Mouse (Mus musculus): Measurements from ENCODE around the gene Rabggtb. TPM values are rescaled to one million over a fixed set of nuclear protein-coding genes. Genes with fewer than 3 reads are reported as not detected.
A peak's percentile ranks its signal among the peaks of the same experiment; 100 is the strongest.
"Not testable (repeated sequence)": the region's sequence is repeated elsewhere in the genome, so short reads cannot be mapped to it uniquely, and the experiment has no call there.

The Rabggtb gene
- polyA plus RNA-seq, 1 experiment from 2014 or later = 29.1 TPM

DNA sequence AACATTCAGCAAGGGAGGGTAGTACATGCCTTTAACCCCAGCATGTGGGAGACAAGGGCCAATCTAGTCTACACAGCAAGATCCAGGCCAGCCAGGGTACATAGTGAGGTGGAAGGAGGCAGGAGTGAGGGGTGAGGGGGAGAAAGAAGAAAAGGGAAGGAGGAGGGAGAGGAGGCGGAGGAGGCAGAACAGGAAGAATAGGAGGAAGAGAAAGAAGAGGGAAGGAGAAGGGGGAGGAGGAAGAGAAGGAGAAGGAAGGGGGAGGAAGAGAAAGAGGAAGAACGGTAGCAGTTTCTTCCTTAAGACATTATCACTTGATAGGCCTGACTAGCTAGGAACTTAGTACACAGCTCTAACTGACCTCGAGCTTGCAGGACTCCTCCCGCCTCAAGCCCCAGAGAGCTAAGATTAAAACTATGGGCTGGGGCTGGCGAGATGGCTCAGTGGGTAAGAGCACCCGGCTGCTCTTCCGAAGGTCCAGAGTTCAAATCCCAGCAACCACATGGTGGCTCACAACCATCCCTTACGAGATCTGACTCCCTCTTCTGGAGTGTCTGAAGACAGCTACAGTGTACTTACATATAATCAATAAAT lies 23.5 kb downstream of the Rabggtb start:
- H3K4me3 ChIP-seq (ENCODE audit: low read depth, low read length) = no peak overlapping the region
- WGBS (ENCODE audit: insufficient replicate concordance) = 47% methylated on average over 7 of the region's 8 CpGs
- no peaks in the 10 kb centered on the region for H3K36me3 ChIP-seq (ENCODE audit: control insufficient read depth, insufficient read depth)
- H3K9ac ChIP-seq (ENCODE audit: low read depth, low read length) = no peak overlapping the region
- no peak overlapping the region for H3K4me2 ChIP-seq (ENCODE audit: low read depth, low read length)
- H3K4me1 ChIP-seq (ENCODE audit: control insufficient read depth, low read depth, low read length) = peaks cover 13% of the 10 kb centered on the region
- ATAC-seq (ENCODE audit: low read depth) = no peak
- H3K27ac ChIP-seq (ENCODE audit: low read length) = no peak overlapping the region
- no peaks in the 10 kb centered on the region for H3K9me3 ChIP-seq (replicated peaks; ENCODE audit: control insufficient read depth, low read length)
- H3K27me3 ChIP-seq (ENCODE audit: control insufficient read depth, insufficient read depth, low read depth, low read length) = no peaks in the 10 kb centered on the region

DNA sequence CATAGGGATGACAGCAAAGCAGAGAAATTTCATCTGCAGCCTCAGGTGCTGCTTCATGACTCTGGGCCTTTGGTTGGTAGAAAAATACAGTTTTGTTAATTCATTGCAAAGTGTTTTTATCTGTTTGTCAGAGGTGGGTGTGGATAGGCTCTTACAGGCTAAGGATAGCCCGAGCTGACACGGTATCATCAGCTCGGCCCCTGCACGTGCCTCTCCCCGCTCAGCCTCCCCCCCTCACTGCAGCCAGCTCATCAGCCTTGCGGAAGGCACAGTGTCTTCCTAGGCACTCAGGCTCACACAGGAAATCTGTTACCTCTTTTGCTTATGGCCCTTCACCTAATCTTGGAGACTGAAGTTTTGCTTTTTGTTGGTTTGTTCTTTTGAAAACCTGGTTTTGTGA lies 24.7 kb downstream of the Rabggtb start:
- H3K27ac ChIP-seq (ENCODE audit: low read length) = no peak overlapping the region
- no peak overlapping the region for H3K4me2 ChIP-seq (ENCODE audit: low read depth, low read length)
- no peaks in the 10 kb centered on the region for H3K9me3 ChIP-seq (replicated peaks; ENCODE audit: control insufficient read depth, low read length)
- no peak overlapping the region; the same call in 1 of the 2 replicates for H3K9ac ChIP-seq (ENCODE audit: low read depth, low read length)
- peaks cover 13% of the 10 kb centered on the region for H3K4me1 ChIP-seq (ENCODE audit: control insufficient read depth, low read depth, low read length)
- no peak overlapping the region for H3K4me3 ChIP-seq (ENCODE audit: low read depth, low read length)
- WGBS (ENCODE audit: insufficient replicate concordance) = 26% methylated on average over 6 of the region's 6 CpGs
- no peaks in the 10 kb centered on the region for H3K27me3 ChIP-seq (ENCODE audit: control insufficient read depth, insufficient read depth, low read depth, low read length)
- ATAC-seq (ENCODE audit: low read depth) = peak; percentile 88
- H3K36me3 ChIP-seq (ENCODE audit: control insufficient read depth, insufficient read depth) = no peaks in the 10 kb centered on the region

DNA sequence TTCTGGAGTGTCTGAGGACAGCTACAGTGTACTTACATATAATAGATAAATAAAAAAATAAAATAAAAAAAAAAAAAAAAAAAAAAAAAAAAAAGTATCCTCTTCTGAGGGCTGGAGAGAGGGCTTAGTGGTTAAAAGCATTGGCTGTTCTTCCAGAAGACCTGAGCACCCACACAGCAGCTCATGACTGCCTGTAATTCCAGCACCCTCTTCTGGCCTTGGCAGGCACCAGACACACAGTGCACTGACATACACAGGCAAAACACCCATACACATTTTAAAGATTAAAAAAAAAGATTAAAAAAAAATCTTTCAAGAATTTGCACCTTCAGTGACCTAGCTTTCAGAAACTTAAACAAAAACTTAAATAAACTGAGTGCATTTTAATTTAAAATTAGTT lies 26.5 kb downstream of the Rabggtb start:
- Histone ChIP-seq H3K36me3 (ENCODE audit: control insufficient read depth, insufficient read depth) (no peaks in the 10 kb centered on the region), H3K4me2 (ENCODE audit: low read depth, low read length) (no peak overlapping the region), H3K27me3 (ENCODE audit: control insufficient read depth, insufficient read depth, low read depth, low read length) (no peaks in the 10 kb centered on the region), H3K4me1 (ENCODE audit: control insufficient read depth, low read depth, low read length) (peaks cover 13% of the 10 kb centered on the region), H3K4me3 (ENCODE audit: low read depth, low read length) (no peak overlapping the region), H3K9ac (ENCODE audit: low read depth, low read length) (no peak overlapping the region), H3K27ac (ENCODE audit: low read length) (no peak overlapping the region), H3K9me3 (replicated peaks; ENCODE audit: control insufficient read depth, low read length) (no peaks in the 10 kb centered on the region)
- ATAC-seq (ENCODE audit: low read depth) = no peak

DNA sequence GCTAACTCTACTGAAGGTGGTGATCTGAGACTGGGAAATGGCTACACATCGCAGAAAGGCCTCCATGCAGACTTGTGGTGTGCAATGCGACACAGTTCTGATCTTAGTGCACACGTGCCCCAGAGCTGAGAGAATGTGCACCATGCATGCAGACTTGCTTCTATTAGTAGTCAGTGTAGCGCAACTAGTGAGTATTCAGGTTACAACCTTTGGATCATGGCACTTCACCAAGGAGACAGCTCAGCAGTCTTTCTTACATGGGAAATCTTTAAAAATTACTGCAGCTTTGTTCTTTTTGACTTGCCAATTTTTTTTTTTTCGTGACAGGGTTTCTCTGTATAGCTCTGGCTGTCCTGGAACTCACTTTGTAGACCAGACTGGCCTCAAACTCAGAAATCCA lies 41.4 kb downstream of the Rabggtb start:
- WGBS (ENCODE audit: insufficient replicate concordance) = 69% methylated on average over 5 of the region's 5 CpGs
- H3K4me3 ChIP-seq (ENCODE audit: low read depth, low read length) = no peak overlapping the region
- H3K4me2 ChIP-seq (ENCODE audit: low read depth, low read length) = no peak overlapping the region
- H3K36me3 ChIP-seq (ENCODE audit: control insufficient read depth, insufficient read depth) = no peaks in the 10 kb centered on the region
- H3K27me3 ChIP-seq (ENCODE audit: control insufficient read depth, insufficient read depth, low read depth, low read length) = no peaks in the 10 kb centered on the region
- no peak overlapping the region for H3K9ac ChIP-seq (ENCODE audit: low read depth, low read length)
- no peak overlapping the region for H3K27ac ChIP-seq (ENCODE audit: low read length)
- no peaks in the 10 kb centered on the region for H3K9me3 ChIP-seq (replicated peaks; ENCODE audit: control insufficient read depth, low read length)
- no peak for ATAC-seq (ENCODE audit: low read depth)
- no peaks in the 10 kb centered on the region for H3K4me1 ChIP-seq (ENCODE audit: control insufficient read depth, low read depth, low read length)

DNA sequence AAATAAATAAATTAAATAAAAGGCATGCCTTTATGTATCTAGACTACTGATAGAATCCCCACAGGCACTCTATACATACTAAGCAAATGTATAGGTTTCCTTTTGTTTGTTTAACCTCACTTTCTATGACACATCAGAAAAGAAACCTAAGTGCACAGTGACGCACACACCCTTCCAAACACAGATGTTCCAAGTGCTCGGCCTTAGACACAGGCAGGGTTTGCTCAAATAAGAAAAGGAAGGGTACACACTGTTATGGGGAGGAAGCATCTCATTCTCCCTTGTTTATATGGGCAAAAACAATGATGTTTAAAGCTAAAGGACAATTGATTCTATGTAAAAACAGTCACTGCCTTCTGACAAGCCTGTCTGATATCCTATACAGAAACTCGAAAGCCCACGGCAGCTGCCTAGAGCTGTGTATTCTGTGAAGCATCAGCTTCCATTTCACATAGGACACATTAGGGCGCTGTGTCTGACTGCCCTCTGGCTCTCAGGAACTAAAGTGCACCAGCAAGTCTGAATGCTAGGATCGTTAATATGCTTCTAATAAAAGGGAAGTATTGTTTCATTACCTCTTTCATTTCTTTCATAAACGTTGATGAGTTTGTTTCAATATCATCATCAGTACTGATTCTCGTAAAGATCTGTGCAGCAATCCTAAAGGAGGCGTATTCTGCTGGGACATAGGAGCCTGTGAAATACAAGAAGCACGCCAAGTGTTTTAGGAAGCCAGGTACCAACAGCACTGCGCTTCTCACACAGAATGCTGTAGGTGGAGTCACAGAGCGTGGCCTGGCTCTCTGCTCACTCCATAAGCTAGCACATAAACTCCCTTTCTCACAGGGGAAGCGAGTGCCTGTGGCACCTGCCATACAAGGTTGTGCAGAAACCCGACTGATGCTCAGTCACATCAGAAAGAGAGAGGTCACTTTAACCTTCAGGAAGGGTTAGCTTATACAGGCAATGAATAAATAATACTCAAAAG lies 45.4 kb downstream of the Rabggtb start:
- Histone ChIP-seq H3K9ac (ENCODE audit: low read depth, low read length) (no peak overlapping the region), H3K4me3 (ENCODE audit: low read depth, low read length) (no peak overlapping the region), H3K27me3 (ENCODE audit: control insufficient read depth, insufficient read depth, low read depth, low read length) (no peaks in the 10 kb centered on the region), H3K4me2 (ENCODE audit: low read depth, low read length) (no peak overlapping the region), H3K4me1 (ENCODE audit: control insufficient read depth, low read depth, low read length) (no peaks in the 10 kb centered on the region), H3K27ac (ENCODE audit: low read length) (no peak overlapping the region), H3K9me3 (replicated peaks; ENCODE audit: control insufficient read depth, low read length) (no peaks in the 10 kb centered on the region), H3K36me3 (ENCODE audit: control insufficient read depth, insufficient read depth) (no peaks in the 10 kb centered on the region)
- WGBS (ENCODE audit: insufficient replicate concordance) = 69% methylated on average over 14 of the region's 14 CpGs
- no peak for ATAC-seq (ENCODE audit: low read depth)

DNA sequence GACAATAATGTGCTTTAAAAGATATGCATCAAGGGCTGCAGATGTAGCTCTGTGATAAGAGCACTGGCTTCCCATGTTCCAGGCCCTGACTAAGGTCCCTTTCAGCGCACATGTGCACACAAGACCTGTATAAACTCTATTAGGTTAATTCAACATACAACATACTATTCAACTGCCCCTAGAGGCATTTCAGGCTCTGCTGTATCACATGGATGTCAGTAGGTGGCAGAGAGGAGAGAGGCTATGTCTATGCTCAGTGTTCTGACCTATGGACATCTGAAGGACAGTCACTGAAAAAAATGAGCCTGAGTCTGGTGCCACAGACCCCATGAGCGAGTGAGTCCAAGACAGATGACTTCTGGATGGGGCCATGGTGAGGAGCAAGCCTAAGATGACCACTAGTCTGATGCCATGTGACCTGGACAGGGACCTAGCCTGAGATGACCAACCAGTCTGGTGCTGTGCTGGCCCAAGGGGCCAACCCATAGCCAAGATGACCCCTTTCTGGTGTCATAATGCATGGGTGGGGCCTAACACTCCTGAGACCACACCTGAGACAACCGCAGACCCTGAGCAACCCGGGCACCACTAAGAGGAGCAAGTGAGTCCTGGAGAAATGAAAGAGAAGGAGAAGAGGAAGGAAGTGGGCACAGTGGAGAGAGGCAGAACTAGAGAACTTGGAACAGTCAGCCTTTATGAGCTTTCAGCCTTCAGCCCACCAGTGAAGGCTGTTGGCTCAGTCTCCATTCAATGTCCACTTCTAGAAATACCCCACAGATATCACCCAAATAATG lies 48.0 kb downstream of the Rabggtb start:
- Histone ChIP-seq H3K4me1 (ENCODE audit: control insufficient read depth, low read depth, low read length) (peaks cover 9% of the 10 kb centered on the region), H3K36me3 (ENCODE audit: control insufficient read depth, insufficient read depth) (no peaks in the 10 kb centered on the region)
- peak; percentile 17 for ATAC-seq (ENCODE audit: low read depth)

DNA sequence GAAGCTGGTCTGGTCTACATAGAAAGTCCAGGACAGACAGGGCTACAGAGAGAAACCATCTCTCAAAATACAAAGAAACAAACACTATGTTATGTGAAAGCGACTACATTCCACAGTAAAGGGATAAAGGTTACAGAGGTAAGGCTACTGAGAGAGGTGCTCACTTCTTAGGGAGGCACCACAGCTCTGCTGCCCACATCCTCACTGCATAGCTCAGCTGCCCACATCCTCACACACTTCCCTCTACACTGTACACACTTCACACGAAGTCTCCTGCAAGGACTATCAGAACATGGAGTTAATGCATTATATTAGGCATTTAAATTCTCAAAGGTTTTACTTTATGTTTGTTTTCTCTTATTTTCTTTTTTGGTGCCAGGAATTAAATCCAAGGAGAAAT lies 49.0 kb downstream of the Rabggtb start:
- Histone ChIP-seq H3K36me3 (ENCODE audit: control insufficient read depth, insufficient read depth) (no peaks in the 10 kb centered on the region), H3K27me3 (ENCODE audit: control insufficient read depth, insufficient read depth, low read depth, low read length) (no peaks in the 10 kb centered on the region), H3K4me1 (ENCODE audit: control insufficient read depth, low read depth, low read length) (peaks cover 18% of the 10 kb centered on the region), H3K9ac (ENCODE audit: low read depth, low read length) (no peak overlapping the region), H3K4me3 (ENCODE audit: low read depth, low read length) (no peak overlapping the region), H3K27ac (ENCODE audit: low read length) (no peak overlapping the region), H3K9me3 (replicated peaks; ENCODE audit: control insufficient read depth, low read length) (no peaks in the 10 kb centered on the region), H3K4me2 (ENCODE audit: low read depth, low read length) (no peak overlapping the region)
- WGBS (ENCODE audit: insufficient replicate concordance) = 40% methylated on average over 2 of the region's 2 CpGs
- no peak for ATAC-seq (ENCODE audit: low read depth)

More for the DNA sequence above, 48.0 kb downstream of the Rabggtb start:
- no peaks in the 10 kb centered on the region for H3K27me3 ChIP-seq (ENCODE audit: control insufficient read depth, insufficient read depth, low read depth, low read length)
- no peak overlapping the region for H3K27ac ChIP-seq (ENCODE audit: low read length)
- 42% methylated on average over 4 of the region's 4 CpGs for WGBS (ENCODE audit: insufficient replicate concordance)
- H3K9me3 ChIP-seq (replicated peaks; ENCODE audit: control insufficient read depth, low read length) = no peaks in the 10 kb centered on the region
- no peak overlapping the region for H3K9ac ChIP-seq (ENCODE audit: low read depth, low read length)
- no peak overlapping the region for H3K4me3 ChIP-seq (ENCODE audit: low read depth, low read length)
- H3K4me2 ChIP-seq (ENCODE audit: low read depth, low read length) = no peak overlapping the region

DNA sequence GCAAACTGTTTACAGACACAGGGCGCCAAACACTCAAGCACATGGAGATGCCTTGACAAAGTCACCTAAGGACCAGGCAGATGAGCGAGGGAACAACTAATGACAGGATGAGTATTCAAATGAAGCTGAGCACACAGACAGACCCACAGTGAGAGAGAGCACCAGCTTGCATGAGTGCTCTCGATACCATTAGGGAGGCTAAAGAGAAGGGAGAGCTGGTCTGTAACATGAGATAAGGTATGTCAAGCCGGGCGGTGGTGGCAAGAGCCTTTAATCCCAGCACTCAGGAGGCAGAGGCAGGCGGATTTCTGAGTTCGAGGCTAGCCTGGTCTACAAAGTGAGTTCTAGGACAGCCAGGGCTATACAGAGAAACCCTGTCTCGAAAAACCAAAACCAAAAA lies 52.4 kb downstream of the Rabggtb start:
- H3K9me3 ChIP-seq (replicated peaks; ENCODE audit: control insufficient read depth, low read length); H3K4me3 ChIP-seq (ENCODE audit: low read depth, low read length); H3K27me3 ChIP-seq (ENCODE audit: control insufficient read depth, insufficient read depth, low read depth, low read length); H3K9ac ChIP-seq (ENCODE audit: low read depth, low read length); H3K36me3 ChIP-seq (ENCODE audit: control insufficient read depth, insufficient read depth): not testable (repeated sequence)
- WGBS (ENCODE audit: insufficient replicate concordance) = 55% methylated on average over 8 of the region's 8 CpGs
- Histone ChIP-seq H3K27ac (ENCODE audit: low read length) (peak overlapping the region; percentile 67), H3K4me1 (ENCODE audit: control insufficient read depth, low read depth, low read length) (peaks cover 21% of the 10 kb centered on the region), H3K4me2 (ENCODE audit: low read depth, low read length) (peak overlapping the region; percentile 20; the same call in 1 of the 2 replicates)
- peak; percentile 85 for ATAC-seq (ENCODE audit: low read depth)

Measured in liver, embryonic 16.5 days (tissue).